Mouse (Mus musculus) G1E (cell line): ENCODE results near the gene Fthl17a.

ENCODE experiments used
- CTCF ChIP-seq: IDR thresholded peaks from 2 replicates; pipeline ENCODE4 v1.5.1; 2012; ENCODE audit warnings: low read depth, low read length, inconsistent platforms, mixed read lengths
- GATA1 ChIP-seq: IDR thresholded peaks from 2 replicates; pipeline ENCODE4 v1.6.1; 2012; ENCODE audit warnings: borderline replicate concordance, low read length, inconsistent platforms, mixed read lengths
- POLR2AphosphoS5 ChIP-seq: IDR thresholded peaks from 2 replicates; pipeline ENCODE4 v1.6.1; 2012; ENCODE audit warnings: low read depth, low read length, inconsistent platforms; ENCODE audit not compliant: insufficient replicate concordance
- TAL1 ChIP-seq: conservative IDR thresholded peaks from 2 replicates; pipeline ENCODE4 v1.6.1; 2012; ENCODE audit warnings: low read depth, low read length, inconsistent platforms, mixed read lengths

DNA sequence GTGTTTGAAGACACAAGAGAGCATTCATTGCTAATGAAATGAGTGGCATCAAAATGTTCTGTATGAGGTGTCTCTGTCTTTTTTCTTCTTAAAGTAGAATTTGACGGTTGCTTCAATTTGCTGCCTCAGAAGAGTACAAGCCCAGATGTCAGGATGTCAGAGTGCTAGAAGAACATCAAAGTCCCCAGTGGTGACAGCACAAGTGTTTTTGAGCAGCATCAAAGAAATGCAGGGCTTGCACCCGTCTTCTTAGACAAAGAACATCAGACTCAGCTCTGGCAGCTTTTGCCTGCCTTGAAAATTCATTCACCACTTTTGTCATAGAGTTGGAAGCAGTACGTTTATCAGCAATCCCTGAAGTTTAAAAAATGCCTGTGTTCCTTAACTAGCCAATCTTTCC lies 44.5 kb downstream of the Fthl17a start:
- no peak for TF ChIP-seq CTCF
- no peak for TF ChIP-seq POLR2AphosphoS5
- no peak for TF ChIP-seq GATA1
- no peak for TF ChIP-seq TAL1
